Mouse (Mus musculus) midbrain, embryonic 11.5 days (tissue): ENCODE results near the gene Cdx2. TPM values are rescaled to one million over a fixed set of nuclear protein-coding genes. Genes with fewer than 3 reads are reported as not detected.

Experiments
- ATAC-seq: fragments of 200-750 bp; cut with Nextera tagmentation; 2 replicates; pipeline ENCODE4 v1.8.0; 2017; ENCODE audit warnings: moderate TSS enrichment, moderate library complexity; ENCODE audit not compliant: low FRiP score
- DNase-seq: peaks from one replicate; pipeline ENCODE4 v3.0.0; 2015; ENCODE audit warnings: low spot score; ENCODE audit errors: missing footprints
- H3K27ac ChIP-seq: fragments of 300-500 bp; sonication (generic); 2 replicates; pipeline ENCODE4 v1.5.1; 2014; ENCODE audit warnings: low read depth, low read length
- H3K27me3 ChIP-seq: fragments of 300-500 bp; sonication (generic); 2 replicates; pipeline ENCODE4 v1.6.1; 2014; ENCODE audit warnings: mild to moderate bottlenecking, low read length, moderate library complexity, mixed read lengths; ENCODE audit not compliant: control insufficient read depth, insufficient read depth
- H3K36me3 ChIP-seq: fragments of 300-500 bp; sonication (generic); 2 replicates; pipeline ENCODE4 v1.6.1; 2014; ENCODE audit warnings: mild to moderate bottlenecking, low read length, moderate library complexity, mixed read lengths; ENCODE audit not compliant: control insufficient read depth, insufficient read depth
- H3K4me1 ChIP-seq: fragments of 300-500 bp; sonication (generic); 2 replicates; pipeline ENCODE4 v1.6.1; 2014; ENCODE audit warnings: low read length; ENCODE audit not compliant: control insufficient read depth, insufficient read depth
- H3K4me2 ChIP-seq: fragments of 300-500 bp; sonication (generic); 2 replicates; pipeline ENCODE4 v1.6.1; 2014; ENCODE audit warnings: mild to moderate bottlenecking, moderate library complexity
- H3K4me3 ChIP-seq: fragments of 300-500 bp; sonication (generic); 2 replicates; pipeline ENCODE4 v1.5.1; 2014; ENCODE audit warnings: low read depth, low read length
- H3K9ac ChIP-seq: fragments of 300-500 bp; sonication (generic); 2 replicates; pipeline ENCODE4 v1.6.1; 2014; ENCODE audit warnings: low read length
- H3K9me3 ChIP-seq: fragments of 300-500 bp; sonication (generic); 2 replicates; pipeline ENCODE4 v1.6.1; 2016; ENCODE audit warnings: low read length; ENCODE audit not compliant: control insufficient read depth
- WGBS: fragments of 180-500 bp; shearing (Covaris S2); extraction: QIAGEN DNeasy Blood & Tissue Kit; methylation state at CpG from one replicate; pipeline ENCODE4 v1.1.7; 2014; 5-methylcytosine and 5-hydroxymethylcytosine counted together
- polyA plus RNA-seq: library from polyadenylated mRNA; unstranded; fragments of >200 nt; fragmentation: Nextera tagmentation; extraction: Ambion mirVana; gene quantifications from 2 replicates; pipeline ENCODE4 v1.2.1, GENCODE M21; 2014

Gene Cdx2
- polyA plus RNA-seq, 1 experiment from 2014 or later: not detected

DNA sequence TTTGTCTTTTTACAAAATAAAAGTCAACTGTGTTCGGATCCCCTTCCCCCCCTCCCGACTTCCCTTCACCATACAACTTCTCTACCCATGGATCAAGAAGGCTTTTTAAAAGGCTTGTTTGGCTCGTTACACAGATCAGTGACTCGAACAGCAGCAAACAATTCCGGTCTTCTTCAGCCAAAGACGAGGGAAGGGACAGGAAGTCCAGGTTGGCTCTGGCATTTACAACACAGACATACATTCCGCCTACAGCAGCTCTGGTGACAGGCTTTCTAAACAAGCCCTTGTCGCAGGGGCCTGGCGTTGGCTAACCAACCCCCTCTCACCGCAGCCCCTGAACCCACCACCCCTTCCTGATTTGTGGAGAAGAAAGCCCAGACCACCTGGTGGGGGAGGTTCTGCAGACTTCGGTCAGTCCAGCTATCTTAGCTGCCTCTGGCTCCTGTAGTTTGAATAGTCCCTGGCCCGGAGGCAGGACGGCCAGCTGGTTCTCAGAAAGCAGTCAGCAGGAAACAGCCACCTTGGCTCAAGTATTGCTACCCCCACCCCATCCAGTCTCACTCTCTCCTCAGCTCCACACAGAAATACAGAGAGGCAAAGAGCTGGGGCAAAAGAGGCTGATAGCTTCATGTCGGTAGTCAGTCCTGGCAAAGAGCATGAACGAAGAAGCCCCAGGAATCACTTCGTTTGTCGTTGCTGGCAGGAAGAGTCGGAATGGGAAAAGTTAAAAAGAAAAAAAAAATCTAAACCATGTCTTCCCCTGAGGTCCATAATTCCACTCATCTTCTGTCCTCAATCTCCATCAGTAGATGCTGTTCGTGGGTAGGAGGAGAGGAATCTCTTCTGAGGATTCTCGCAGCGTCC is 5.9 kb downstream of the Cdx2 start:
- no peaks in the 10 kb centered on the region for H3K36me3 ChIP-seq
- H3K27ac ChIP-seq: no peak overlapping the region
- DNase-seq: peak; percentile 96
- peaks cover 98% of the 10 kb centered on the region for H3K27me3 ChIP-seq
- H3K4me1 ChIP-seq: peaks cover 11% of the 10 kb centered on the region
- 2% methylated on average over 21 of the region's 21 CpGs for WGBS
- no peak overlapping the region for H3K4me2 ChIP-seq
- ATAC-seq: no peak
- H3K9ac ChIP-seq: no peak overlapping the region
- H3K9me3 ChIP-seq: no peaks in the 10 kb centered on the region
- no peak overlapping the region for H3K4me3 ChIP-seq

DNA sequence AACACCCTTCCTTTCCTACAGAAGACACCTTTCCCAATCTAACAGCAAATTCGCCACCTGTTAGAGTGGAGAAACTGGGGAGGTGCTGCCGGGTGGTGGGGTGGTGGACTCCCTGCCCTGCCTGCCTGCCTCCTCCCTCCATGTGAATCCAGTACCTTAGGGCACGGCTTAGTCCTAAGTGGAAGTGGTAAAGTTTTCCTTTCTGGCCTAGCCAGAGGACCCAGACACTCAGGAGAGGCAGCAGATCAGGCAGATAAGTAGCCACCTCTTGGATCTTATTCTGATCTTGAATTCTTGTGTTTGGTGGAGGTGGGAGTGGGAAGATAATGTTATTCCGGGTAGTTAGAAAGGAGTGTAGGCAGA is 7.1 kb downstream of the Cdx2 start:
- ATAC-seq (no peak; the same call in 1 of the 2 replicates), DNase-seq (peak; percentile 87)
- Histone ChIP-seq H3K9ac (no peak overlapping the region), H3K27ac (no peak overlapping the region), H3K4me3 (no peak overlapping the region), H3K36me3 (no peaks in the 10 kb centered on the region), H3K4me1 (peaks cover 11% of the 10 kb centered on the region), H3K27me3 (peaks cover 96% of the 10 kb centered on the region), H3K4me2 (no peak overlapping the region; the same call in 1 of the 2 replicates), H3K9me3 (no peaks in the 10 kb centered on the region)
- 3% methylated on average over 4 of the region's 4 CpGs for WGBS

DNA sequence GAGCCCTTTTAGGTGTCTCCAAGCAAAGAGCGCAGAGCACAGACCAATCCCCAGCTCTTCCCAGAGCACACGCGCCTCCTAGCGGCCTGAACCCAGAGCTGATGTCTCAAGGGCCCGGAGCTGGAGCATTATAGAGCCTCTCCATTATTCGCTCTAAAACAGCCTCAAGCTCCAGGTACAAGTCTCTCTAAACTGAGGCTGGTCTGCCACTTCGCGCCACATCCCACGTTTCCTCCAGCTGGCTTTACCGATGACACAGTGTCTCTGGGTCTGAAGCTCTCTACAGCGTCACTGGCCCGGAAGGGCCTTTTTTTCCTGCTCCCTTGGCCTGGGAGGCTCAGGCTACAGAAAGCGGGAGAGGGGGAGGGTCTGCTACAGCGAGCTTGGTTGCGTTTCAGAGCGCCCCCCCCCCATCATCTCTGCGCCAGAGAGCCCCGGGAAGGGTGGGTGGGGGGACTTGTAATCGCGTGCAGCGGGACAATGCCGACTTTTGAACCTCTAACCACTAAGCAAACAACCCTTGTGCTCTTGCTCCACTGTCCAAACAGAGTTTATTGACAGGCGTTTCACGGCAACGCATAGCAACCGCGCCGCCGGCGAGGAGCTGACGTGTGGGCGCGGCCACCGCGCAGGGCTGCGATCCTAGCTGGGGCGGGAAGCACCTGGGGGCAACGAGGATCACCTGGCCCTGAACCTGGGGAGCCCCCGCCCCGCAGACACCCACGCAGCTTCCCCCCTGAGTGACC is 7.6 kb downstream of the Cdx2 start:
- DNase-seq (peak; percentile 98), ATAC-seq (peak; percentile 82)
- H3K36me3 ChIP-seq: no peaks in the 10 kb centered on the region
- no peak overlapping the region for H3K27ac ChIP-seq
- no peak overlapping the region; the same call in 1 of the 2 replicates for H3K9ac ChIP-seq
- peak overlapping the region; percentile 18; the same call in 1 of the 2 replicates for H3K4me3 ChIP-seq
- peaks cover 96% of the 10 kb centered on the region for H3K27me3 ChIP-seq
- H3K9me3 ChIP-seq: no peaks in the 10 kb centered on the region
- H3K4me2 ChIP-seq: peak overlapping the region; percentile 33
- peaks cover 7% of the 10 kb centered on the region for H3K4me1 ChIP-seq
- under 1% methylated on average over 41 of the region's 41 CpGs for WGBS

DNA sequence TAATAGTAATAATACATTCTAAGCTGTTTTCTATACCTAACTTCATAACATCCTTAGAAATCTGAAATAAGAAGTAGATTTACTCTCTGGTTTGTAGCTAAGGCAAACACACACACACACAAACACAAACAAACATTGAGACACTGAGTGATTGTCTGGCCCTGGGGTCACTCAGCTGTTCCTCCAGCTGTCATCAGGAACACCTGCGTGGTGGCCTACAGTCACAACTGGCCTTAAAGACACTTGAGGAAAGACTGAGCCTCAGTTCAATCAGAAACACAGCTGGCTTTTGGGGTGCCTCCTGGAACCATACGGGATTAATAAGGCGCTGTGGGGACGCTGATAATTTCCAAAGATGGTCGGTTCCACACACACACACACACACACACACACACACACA is 9.8 kb downstream of the Cdx2 start:
- WGBS: 56% methylated on average over 5 of the region's 5 CpGs
- Histone ChIP-seq H3K36me3 (no peaks in the 10 kb centered on the region), H3K4me2 (no peak overlapping the region), H3K9ac (no peak overlapping the region), H3K27me3 (peaks cover 96% of the 10 kb centered on the region), H3K27ac (no peak overlapping the region), H3K4me1 (peaks cover 7% of the 10 kb centered on the region), H3K4me3 (no peak overlapping the region), H3K9me3 (no peaks in the 10 kb centered on the region)
- DNase-seq (peak; percentile 80), ATAC-seq (no peak)

DNA sequence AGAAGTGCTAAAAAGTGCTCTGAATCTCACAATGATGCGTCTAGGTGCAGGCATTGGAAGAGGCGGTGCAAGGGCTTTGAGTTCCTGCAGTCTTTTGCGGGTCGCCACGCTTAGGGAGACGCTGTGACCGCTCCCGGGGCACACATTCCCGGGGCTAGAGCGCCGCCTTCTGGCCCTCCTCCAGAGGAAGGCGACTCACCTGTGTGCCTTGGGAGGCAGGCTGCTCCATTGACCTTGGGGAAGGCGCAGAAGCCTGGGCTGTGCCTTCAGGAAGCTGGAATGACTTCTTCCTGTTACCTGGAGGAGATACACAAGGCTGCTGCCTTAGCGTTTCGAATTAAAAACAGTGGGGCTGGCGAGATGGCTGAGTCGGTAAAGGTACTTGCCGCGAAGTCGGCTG is 12.9 kb downstream of the Cdx2 start:
- peaks cover 70% of the 10 kb centered on the region for H3K27me3 ChIP-seq
- peak; percentile 88 for DNase-seq
- ATAC-seq: no peak

DNA sequence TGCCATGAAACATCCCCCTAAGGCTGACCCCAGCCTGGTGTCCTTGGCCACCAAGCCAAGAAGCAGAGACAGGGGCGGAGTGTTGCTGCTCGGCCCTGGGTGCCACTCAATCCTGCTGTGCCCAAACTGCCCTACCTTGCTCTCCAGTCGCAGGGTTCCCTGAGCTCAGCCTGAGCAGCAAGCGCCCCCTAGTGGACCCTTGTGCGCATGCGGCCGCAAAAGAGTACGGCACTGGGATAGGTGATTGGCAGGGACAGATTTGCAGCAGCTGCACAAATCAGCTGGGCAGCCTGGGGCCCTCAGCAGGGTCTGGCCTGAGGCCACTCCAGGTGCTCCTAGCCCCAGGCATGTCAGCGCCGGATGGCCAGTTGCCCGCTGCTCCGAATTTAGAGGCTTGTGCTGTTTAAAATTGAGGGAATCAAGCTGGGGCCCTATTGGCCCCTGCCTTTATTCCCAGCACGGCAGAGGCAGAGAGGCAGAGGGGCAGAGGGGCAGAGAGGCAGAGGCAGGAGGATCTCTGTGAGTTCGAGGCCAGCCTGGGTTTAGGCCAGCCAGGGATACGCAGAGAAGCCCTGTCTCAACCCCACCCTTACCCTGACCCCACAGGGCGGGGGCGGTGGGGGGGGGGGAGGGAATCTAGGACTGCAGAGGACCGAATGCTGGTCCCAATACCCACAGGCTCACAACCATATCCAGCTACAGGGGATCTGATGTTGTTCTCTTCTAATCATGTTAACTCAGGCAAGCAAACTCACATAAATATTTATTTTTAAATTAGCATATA is 13.8 kb downstream of the Cdx2 start:
- ATAC-seq (peak; percentile 88), DNase-seq (peak; percentile 97)
- 18% methylated on average over 18 of the region's 18 CpGs for WGBS
- Histone ChIP-seq H3K27ac (no peak overlapping the region), H3K9ac (no peak overlapping the region), H3K4me3 (no peak overlapping the region), H3K27me3 (peaks cover 62% of the 10 kb centered on the region), H3K36me3 (no peaks in the 10 kb centered on the region), H3K4me2 (no peak overlapping the region), H3K4me1 (no peaks in the 10 kb centered on the region), H3K9me3 (no peaks in the 10 kb centered on the region)

More for the DNA sequence above, 12.9 kb downstream of the Cdx2 start:
- H3K36me3 ChIP-seq: no peaks in the 10 kb centered on the region
- WGBS: 14% methylated on average over 20 of the region's 20 CpGs
- no peak overlapping the region for H3K4me3 ChIP-seq
- no peaks in the 10 kb centered on the region for H3K9me3 ChIP-seq
- no peak overlapping the region for H3K27ac ChIP-seq
- H3K4me2 ChIP-seq: no peak overlapping the region
- H3K9ac ChIP-seq: no peak overlapping the region
- no peaks in the 10 kb centered on the region for H3K4me1 ChIP-seq

DNA sequence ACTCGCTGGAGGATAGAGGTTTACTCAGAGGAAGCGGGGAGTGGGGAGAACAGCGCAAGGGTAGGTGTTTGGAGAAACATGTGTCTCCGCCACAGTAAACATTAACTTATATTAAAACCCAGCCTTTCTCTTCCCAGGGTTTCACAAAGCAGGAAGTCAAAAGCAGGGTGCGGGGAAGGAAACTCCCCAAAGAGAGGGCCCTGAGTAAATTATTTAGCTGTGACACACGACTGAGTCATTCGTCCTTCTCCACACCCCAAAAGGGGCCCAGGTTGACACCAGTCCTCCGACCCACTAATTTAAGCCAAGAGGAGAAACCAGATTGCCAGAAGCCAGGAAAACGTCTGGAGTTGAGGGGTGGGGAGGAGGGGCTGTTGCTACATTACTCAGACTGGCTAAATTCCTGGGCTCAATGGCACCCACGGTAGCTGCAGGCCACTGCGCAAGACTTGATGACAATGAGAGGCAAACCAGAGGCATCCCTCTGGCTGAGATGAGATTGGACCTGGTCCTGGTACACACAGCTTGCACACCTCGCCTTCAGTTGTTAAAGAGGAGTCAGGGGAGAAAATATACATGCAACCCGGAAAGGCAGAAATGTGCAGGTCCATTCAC is 14.5 kb downstream of the Cdx2 start:
- H3K4me3 ChIP-seq: no peak overlapping the region
- H3K9ac ChIP-seq: no peak overlapping the region
- ATAC-seq: peak; percentile 17; the same call in 1 of the 2 replicates
- no peak overlapping the region for H3K27ac ChIP-seq
- no peaks in the 10 kb centered on the region for H3K4me1 ChIP-seq
- H3K27me3 ChIP-seq: peaks cover 55% of the 10 kb centered on the region
- 41% methylated on average over 13 of the region's 13 CpGs for WGBS
- no peak overlapping the region for H3K4me2 ChIP-seq
- no peaks in the 10 kb centered on the region for H3K36me3 ChIP-seq
- H3K9me3 ChIP-seq: no peaks in the 10 kb centered on the region
- no peak for DNase-seq

DNA sequence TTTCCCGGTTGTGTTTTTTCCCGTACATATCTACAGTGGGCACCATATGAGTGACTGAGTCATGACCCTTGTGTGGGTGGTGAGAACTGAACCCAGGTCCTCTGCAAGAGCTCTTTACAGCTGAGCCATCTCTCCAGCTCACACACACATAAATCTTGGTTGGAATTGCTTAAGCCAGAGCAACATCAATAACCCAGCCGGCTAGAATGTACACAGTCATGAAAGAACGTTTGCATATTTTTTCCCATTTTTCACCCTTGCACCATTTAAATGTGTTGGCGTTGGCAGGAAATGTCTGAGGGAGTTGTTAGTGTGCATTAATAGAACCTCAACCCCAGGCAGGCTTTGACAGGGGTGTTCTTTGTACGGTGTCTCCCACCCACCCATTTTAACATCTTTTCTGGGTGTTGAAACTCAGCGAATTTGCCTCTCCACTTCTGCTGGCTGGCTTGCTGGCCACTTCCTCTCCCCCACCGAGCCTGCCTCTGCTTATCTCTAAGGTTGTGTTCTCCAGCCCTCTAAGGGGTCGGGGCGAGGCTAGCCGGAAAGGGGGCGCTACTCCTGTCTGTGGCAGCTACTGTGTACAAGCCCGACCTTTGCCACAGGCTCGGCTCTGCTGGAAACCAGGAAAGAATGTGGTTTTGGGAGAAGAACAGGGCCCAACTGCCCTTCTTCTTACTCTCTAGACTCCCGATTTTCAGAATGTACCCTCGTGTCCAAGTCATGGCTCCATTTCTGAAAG is 15.1 kb downstream of the Cdx2 start:
- peaks cover 48% of the 10 kb centered on the region for H3K27me3 ChIP-seq
- no peak overlapping the region for H3K4me2 ChIP-seq

More for the DNA sequence above, 15.1 kb downstream of the Cdx2 start:
- Histone ChIP-seq H3K9me3 (no peaks in the 10 kb centered on the region), H3K27ac (no peak overlapping the region), H3K4me1 (no peaks in the 10 kb centered on the region), H3K36me3 (no peaks in the 10 kb centered on the region), H3K4me3 (no peak overlapping the region), H3K9ac (no peak overlapping the region)
- DNase-seq (peak; percentile 83), ATAC-seq (no peak)
- WGBS: 42% methylated on average over 16 of the region's 16 CpGs
